Mouse (Mus musculus): Measurements from ENCODE around the gene Polr3c.
"Not testable (repeated sequence)": the region's sequence is repeated elsewhere in the genome, so short reads cannot be mapped to it uniquely, and the experiment has no call there.

The Polr3c gene

DNA sequence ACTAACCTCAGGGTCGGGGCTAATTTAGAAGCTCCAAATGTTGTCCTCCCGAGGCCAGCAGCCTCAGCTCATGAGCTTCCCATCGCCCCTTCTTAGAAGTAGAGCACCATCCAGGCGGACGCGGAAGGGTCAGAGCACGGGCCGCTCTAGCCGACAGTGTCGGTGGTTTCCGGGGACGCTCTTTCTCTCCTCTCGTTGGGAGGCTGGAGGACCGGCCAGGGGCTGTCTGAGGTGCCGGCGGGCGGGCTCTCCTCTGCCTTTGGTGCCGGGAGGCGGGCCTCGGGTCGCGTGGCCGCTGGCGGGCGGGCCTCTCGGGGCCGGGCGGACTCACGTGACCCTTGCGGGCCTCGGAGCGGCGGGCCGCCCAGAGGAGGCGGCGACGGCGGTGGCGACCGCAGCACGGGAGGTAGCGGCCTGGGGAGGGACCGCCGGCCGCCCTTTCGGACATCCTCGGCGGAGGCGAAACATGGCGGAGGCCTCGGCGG is at the start of gene Polr3c, which contains the start of gene Rnf115:
Polr3c (minus strand) TSS at position 286 of the 485 bp plus-strand sequence.
Rnf115 (plus strand) TSS at position 322 of the 485 bp plus-strand sequence.
- peak; percentile 78 for DNase-seq (ENCODE audit: low spot score in 2 of 2)

DNA sequence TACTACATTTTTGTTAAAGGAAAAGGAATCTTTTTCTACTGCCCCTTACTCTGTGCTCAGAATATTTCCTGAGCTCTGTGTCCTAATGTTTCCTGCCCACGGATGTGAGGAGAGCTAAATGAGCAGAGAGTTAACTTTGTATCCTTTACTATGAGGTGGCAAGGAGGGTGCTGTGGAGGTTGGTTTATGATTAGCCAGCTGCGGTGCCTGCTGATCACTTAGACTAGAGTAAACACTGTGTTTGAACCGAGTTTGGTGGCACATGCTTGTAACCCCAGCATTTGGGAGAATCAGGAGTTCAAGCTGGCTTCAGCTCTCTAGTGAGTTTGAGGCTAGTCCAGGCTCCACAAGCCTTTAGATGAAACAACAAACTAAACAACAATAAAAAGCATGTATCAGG is 49.7 kb upstream of the Polr3c start:
- no peak for DNase-seq (ENCODE audit: low spot score in 2 of 2)

DNA sequence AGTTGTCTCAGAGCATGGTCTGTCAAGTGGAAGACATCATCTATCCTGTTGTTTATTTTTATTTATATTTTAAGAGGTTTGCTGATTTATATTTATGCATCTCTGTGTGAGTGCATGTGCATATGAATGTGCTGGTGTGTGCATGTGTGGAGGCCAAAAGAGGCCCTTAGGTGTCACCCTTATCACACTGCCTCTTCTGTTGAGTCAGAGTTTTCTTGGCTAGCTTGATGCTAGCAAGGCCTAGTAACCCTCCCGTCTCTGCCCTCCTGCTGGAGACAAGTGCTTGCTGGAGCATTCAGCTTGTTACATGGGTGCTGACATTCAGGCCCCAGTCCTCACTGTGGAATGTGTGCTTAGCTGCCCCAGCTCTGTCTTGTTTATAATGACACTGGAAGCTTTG is 45.5 kb upstream of the Polr3c start:
- DNase-seq (ENCODE audit: low spot score in 2 of 2), result no peak

DNA sequence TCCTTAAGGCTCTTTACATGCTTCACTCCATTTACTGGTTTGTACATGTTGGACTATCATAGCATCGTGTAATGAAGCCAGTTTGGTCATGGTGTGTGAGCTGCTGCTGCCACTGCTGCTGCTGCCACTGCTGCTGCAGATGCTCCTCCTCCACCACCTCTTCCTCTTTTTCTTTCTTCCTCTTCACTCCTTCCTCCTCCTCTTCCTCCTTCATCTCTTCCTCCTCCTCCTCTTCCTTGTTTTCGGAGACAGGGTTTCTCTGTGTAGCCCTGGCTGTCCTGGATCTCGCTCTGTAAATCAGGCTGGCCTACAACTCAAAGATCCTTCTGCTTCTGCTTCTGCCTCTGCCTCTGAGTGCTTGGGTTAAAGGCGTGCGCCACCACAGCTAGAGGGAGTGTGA is 42.5 kb upstream of the Polr3c start:
- no peak for DNase-seq (ENCODE audit: low spot score in 2 of 2)

DNA sequence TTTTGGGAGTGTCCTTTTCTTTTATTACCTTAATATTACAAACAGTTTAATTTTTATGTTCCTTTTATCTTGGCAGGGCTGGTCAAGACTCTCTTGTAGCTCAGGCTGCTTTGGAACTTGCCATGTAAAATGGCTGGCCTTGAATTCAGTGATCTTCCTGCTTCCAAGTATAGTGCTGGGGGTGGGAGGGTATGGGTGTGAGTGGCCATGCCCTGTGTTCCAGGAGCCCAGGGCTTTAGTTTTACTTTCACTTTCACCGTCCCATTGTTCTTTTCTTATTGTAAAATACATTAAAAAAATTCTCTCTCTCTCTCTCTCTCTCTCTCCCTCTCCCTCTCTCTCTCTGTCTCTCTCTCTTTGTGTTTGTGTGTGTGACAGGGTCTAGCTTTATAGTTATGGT is 37.1 kb upstream of the Polr3c start:
- no peak for DNase-seq (ENCODE audit: low spot score in 2 of 2)

DNA sequence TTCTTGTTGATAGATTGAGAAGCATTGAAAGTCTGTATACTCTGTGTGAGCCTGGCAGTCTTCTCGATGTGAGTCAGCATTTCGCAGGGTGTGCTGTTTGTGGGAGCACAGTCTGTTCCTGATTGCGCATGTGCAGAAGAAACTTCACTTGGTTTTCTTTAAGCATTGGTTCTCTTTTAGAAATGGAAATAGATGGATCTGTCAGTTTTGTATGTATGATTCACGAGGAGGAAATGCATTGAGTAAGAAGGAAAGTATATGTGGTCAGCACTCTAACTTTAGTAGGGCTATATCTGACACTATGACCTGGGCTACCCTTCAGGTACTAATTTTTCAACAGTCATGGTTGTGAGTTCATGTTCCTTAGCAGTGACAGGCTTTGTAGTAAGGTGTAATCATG is 32.3 kb upstream of the Polr3c start:
- no peak for DNase-seq (ENCODE audit: low spot score in 2 of 2)

DNA sequence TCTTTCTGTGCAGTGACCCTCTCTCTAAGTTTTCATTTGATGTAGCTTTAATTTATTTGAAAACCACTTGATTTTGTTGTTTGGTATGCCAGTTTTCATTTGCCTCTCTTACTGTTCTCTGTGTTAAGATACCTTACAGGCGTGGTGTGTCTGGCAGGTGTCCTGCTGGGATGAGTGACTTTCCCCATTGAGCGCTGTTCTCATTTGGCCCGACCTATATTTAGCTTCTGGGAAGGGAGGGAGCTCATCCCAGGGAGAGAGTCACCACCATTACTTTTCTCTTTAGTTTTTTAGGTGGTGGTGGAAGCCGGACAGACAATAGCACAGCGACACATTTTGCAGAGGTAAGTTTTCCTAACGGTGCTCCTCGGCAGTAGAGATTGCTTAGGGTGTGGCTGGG is 30.3 kb upstream of the Polr3c start:
- no peak for DNase-seq (ENCODE audit: low spot score in 2 of 2)

DNA sequence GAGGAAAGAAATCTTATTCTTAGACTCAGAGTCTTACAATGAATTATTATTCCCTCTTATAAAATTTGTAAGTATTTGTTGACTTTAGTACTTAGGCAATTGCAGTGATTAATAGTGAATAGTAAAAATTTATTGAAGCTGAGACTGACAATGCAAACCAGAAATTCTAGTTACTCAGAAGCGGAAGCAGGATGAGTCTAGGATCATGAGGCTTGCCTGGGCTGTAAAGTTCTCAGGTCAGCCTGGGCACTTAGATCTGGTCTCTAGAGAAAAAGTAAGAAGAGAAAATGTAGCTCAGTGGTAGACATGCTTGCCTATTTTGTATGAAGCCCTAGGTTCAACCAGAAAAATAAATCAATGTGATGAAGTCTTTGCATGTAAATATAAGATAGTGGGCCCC is 28.5 kb upstream of the Polr3c start:
- DNase-seq (ENCODE audit: low spot score in 2 of 2), result no peak

DNA sequence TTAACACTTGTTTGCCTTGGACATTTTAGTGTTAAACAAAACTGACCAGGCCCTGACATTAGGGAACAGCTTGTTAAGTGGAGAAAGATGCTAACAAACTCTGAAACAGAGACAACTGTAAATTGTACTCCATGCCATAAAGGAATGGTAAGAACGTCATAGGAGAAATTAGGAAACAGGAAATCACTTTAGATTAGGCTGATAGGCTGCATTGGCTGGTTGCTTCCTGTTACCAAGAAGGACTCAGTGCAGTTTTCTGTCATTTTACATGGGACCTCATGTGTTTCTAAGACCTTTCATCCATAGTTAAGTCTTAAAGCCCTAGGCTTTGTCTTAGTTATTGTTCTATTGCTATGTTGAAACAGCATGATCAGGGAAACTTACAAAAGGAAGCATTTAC is 19.4 kb upstream of the Polr3c start:
- no peak for DNase-seq (ENCODE audit: low spot score in 2 of 2)

DNA sequence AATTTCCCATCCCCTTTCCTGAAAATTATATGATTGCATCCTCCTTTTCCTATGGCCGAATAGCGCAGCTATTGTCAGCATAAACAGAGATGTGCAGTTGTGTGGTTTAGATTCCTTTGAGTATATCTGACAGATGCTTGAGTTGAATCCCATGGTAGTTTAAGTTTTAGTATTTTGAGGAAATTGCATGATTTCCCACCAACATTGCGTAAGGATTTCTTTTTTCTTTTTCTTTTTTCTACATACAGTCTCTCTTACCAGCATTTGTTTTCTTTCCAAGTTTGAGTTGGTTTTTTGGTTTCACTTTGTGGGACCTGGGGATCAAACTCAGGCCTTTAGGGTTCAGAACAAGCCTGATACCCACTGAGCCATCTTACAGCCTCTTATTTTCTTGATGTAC is 16.9 kb upstream of the Polr3c start:
- no peak for DNase-seq (ENCODE audit: low spot score in 2 of 2)

DNA sequence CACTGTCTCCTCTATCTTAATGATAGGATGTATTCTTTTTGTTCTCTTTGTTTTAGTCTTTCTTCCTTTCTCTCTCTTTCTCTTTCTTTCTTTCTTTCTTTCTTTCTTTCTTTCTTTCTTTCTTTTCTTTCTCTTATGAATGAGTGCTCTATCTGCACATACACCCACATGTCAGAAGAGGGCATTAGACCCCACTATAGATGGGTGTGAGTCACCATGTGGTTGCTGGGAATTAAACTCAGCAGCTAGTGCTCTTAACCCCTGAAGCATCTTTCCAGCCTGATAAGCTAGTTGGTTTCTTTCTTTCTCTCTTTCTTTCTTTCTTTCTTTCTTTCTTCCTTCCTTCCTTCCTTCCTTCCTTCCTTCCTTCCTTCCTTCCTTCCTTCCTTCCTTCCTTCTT is 12.9 kb upstream of the Polr3c start:
- not testable (repeated sequence) for DNase-seq (ENCODE audit: low spot score in 2 of 2)

DNA sequence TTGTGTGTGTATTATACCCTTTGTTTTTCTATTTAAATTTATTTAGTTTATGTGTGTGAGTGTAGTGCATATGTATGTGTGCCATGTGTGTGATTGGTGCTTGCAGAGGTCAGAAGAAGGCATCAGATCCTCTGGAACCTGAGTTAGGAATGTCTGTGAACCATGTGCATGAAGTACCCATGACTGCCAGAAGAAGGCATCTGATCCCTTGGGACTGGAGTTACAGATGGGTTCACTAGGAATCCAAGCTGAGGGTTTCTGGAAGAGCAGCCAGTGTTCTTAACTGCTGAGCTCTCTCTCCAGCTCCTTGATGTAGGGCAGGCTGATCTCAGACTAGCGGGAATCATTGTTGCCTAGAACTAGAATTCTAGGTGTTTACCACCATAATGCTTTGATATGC is 10.6 kb upstream of the Polr3c start:
- DNase-seq (ENCODE audit: low spot score in 2 of 2), result no peak

DNA sequence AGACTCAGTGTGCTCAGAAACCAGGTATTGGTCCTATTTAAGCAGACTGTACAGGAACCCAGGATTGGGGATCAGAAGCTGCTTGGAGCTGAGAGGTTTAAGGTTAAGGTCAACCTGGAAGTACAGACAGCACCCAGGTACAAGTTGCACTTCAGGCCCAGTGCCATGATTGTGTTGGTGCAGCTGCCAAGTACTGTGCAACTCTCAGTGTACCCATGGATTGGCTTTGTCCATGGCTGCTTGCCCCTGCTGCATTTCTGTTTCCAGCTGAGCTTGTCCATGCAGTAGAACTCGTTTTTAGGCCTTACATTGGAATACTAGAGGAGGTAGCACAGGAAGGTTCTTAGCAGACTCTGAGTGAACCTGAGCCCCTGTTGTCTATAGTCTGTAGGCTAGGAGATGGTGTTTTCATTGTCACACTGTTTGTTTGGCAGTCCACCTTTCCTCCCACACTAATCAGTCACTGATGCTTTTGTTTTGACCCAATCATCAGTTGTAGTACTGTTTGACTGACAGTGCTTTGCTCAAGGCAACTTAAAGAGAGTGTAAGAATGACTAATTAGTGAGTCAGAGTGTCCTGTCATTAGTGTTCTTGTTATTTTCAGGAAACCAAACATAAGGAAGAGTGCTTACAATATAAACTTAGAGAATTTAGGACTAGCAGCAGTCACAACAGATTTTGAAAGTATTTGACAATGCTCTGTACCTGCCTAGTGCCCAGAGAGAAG is 9.7 kb upstream of the Polr3c start:
- no peak for DNase-seq (ENCODE audit: low spot score in 2 of 2)

DNA sequence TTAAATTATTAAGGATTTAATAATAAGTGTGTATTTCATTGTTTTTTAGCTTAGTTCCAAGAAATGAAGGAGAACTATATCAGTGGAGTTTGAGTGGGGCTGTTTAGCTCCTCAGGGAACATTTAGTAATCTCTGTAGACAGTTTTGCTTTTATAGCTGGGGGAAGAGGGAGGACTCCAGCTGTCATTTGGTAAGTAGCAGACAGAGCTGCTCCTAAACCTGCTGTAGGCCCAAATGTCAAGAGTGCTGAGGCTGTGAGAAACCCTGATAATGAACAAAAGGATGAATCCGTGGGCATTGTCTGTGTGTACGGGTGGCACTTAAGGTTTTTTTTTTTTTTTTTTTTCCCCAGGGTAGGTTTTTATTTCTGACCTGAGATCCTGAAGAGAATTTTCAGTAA is 7.8 kb upstream of the Polr3c start:
- no peak for DNase-seq (ENCODE audit: low spot score in 2 of 2)

DNA sequence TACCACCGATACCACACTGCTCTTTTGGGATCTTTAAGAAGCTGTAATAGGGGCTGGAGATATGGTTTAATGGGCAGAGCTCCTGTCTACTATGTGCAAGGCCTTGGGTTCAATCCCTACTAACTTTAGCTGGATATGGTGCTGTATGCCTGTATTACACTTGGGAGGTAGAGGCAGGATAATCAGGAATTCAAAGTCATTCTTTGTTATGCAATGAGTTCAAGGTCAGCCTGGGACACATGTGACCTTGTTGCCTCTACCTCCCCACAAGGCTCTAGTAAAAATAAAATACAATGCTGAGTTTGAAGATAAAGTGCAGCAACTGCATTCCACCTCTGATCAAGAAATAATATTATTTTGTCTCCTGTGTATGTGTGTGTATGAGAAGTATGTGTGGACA is 6.6 kb upstream of the Polr3c start:
- no peak for DNase-seq (ENCODE audit: low spot score in 2 of 2)

DNA sequence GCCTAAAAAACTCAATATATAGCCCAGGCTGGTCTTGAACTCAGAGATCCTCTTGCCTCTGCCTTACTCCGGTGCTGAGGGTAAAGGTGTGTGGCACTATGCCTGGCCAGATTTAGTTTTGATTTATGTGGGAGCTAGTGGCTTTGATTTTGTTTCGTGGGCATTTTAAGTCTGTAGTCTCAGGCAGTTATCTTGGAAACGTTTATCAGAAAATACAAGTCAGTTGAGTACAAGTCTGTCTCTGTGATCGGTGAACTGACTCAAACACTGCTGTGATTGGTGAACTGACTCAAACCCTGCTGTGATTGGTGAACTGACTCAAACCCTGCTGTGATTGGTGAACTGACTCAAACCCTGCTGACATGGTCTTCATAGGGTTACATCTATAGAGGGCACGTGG is 3.4 kb upstream of the Polr3c start:
- DNase-seq (ENCODE audit: low spot score in 2 of 2), result no peak

DNA sequence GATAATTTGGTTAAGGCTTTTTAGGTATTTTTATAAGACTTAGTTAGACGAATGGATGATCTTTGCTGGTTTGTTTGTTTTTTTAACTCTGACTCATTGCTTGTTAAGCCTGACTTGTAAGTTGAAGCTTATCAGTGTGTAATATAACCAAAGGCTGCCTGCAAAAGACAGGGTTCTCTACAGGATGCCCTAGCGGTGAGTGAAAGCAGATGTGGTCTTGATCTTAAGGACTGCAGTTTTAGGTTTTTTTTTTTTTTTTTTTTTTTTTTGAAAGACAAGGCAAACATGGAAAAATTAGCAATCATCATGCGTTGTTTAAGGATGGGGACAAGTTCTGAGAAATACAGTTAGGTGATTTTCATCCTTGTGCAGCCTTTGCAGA is 2.0 kb upstream of the Polr3c start:
- DNase-seq (ENCODE audit: low spot score in 2 of 2), result peak in 1 of 2 experiments; percentile 18

DNA sequence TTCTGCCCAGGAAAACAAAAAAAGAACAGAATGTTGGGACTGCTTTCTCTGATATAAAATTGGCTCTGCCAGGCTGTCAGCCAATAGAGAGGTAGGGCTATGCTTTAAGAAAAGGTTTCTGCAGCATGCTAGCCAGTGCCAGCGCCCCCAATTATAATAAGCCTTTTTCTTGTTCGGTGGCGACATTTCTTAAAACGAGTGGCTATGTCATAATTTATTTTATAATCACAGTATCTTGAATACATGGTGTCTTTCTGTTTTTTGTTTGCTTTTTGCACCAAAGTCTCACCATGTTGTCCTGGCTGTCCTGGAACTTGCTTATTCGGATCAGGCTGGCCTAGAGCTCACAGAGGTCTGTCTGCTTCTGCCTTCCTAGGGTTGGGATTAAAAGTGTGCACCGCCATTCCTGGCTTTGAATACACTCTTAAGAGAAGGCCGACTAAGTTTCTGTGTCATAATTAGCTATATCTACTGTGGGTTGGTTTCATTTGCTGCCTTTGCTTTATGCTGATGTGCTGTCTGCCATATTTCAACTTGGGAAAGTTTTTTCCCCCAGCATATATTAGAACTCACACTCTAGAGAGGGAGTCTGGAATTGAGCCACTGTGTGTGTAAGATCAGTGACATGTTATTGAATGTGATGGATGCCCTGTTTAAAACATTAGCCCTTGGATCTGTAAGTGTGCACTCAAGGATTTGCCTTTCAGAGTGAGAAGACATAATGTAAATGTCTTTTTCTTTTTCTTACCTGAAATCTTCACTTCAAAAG is 1.4 kb upstream of the Polr3c start:
- no peak for DNase-seq (ENCODE audit: low spot score in 2 of 2)

DNA sequence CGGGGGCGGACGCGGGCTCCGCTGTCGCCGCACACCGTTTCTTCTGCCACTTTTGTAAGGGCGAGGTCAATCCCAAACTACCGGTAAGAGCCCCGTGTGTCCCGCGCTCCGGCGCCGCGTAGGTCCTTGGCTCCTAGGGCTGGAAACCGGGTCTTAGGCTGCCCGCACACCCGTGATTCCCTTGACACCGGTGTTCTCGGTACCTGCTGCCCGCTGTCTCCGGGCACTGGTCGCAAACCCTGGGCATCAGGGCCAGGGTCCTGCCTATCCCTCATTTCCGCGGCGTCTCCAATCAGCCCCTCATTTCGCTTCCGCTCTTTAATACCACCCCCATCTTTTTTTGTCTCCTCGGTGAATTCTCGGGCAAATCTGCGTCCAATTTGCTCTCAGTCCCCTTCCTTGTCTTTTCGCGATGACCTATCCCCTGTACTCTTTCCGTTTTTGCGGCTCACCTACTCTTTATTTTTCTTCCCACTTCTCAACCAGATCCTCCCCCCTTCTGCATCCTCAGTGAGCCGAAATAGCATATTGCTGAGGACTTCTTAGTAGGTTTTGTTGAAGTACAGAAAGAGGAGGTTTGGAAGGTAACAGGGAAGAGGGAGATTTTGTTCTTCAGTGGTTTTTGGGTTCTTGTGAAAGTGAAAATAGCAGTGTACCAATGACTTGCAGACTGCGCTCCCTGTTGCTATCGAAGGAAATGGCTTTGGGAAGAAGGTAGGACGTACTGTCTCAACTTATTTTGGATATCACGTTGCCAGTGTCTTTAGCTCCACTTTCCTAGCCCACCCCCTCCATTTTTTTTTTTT is 603 bp upstream of the Polr3c start:
- DNase-seq (ENCODE audit: low spot score in 2 of 2), result no peak

DNA sequence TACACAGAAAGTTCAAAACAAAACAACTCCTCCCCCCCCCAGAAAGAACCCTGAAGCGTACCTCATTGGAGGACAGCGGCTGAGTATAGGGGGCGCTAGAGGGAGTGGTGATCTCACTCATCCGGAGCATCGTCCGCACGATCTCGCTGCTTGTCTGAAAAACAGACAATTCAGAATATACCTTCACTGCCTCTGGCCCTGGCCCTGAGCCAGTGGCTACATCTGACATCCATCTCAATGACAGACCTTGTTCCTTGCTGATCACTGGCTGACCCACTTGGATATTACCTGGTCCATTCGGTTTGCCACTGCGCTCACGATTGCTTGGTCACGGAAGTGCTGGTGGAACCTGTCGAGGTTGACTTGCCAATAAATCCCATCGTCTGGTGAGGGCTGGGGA is 8.3 kb downstream of the Polr3c start:
- DNase-seq (ENCODE audit: low spot score in 2 of 2), result peak in 1 of 2 experiments; percentile 46

DNA sequence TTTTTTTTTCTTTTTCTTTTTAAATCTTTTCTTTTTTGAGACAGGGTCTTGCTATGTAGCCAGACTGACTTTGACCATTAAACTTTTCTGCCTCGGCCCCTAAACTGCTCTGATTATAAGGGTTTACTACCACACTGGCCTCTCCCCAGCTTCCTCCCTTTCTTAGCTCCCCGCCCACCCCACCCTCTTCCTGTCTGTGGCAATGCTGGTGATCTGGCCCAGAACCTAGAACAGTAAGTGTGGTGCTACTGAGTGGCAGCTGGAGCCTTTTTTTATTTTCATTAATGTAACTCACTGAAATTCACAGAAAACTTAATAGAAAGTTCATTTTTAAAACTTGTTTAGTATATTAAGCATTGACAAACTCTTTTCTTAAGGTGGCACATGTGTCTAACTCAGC is 11.6 kb downstream of the Polr3c start:
- no peak for DNase-seq (ENCODE audit: low spot score in 2 of 2)

DNA sequence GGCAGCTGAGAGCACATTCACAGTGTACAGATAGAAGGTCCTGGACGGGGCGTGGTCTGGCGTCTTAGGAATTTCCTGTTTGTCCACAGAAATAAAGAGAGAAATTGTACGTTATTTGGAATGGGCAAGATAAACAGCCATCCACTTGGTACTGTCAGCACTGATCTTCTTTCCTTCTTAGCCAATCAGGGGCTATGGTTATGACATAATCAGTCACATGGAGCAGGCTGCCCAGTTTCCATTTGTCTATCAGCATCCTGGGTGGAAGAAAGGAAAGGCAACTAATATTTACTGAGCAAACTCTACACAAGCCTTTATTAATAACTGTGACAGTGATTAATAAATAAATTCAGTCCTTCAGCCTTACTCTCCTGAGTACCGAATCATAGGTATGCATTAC is 13.1 kb downstream of the Polr3c start:
- no peak for DNase-seq (ENCODE audit: low spot score in 2 of 2)
